Mouse (Mus musculus) gastrocnemius, postnatal 10 days (tissue): Measurements from ENCODE around the gene Cyb561d2. TPM values are rescaled to one million over a fixed set of nuclear protein-coding genes. Genes with fewer than 3 reads are reported as not detected.

Source experiments
- DNase-seq: peaks from one replicate; pipeline ENCODE4 v3.0.0; 2021; ENCODE audit warnings: mixed read lengths
- total RNA-seq, 2 experiments: library from RNA; stranded (reverse); gene quantifications; 2 replicates each; pipeline ENCODE4 v1.2.3; 2021

Cyb561d2 gene
- total RNA-seq, 2 experiments from 2014 or later: 3.5 to 4.0 TPM

DNA sequence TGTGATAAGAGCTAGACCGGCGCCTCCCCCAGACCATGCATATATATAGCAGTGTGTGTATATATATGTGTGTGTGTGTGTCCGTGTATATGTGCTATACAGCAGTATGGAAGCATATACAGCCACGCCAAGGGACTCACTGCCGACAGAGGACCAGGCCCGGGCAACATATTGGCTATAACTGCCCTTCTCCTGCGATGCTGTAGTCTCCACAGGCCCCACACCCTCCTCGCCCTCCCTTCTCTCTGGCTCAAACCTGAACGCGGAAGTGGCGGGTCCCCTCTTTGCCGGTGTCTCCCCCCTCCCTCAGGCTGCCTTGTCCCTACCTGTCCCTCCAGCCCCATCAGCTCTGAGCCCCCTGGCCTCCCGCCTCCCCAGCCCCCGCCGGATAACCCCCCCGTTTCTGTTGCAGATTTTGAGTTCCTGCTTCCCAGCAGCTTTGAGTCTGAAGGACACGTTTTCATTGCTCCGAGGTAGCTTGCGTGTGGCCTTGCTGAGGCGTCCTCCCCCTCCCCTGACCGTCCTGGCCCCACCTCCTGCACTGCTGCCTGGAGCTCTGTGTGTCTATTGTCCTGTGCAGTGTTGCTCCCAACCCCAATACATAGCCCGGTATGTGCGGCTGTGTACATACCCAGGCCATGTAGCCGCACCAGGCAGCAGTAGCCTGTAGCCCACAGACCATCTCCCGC, 20.1 kb downstream of the Cyb561d2 start:
- no peak for DNase-seq

DNA sequence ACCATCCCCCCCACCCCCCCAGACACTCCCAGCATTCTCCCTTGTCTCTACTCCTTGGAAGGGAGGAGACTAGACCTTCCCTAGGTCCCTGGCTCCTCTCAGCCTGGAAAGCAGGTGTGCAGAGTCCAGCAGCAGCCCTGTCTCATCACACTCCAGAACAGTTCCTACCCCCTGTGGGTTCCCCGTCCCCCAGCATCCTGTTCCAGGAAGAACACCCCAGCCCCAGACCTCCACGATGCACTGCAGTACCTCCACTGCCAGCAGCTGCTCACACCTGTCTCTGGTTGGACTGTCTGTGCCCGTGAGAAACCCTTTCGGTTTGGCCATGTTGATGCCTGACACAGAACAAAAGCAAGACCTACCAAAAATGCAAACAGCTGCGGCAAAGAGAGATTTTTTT, 20.8 kb downstream of the Cyb561d2 start:
- no peak for DNase-seq

DNA sequence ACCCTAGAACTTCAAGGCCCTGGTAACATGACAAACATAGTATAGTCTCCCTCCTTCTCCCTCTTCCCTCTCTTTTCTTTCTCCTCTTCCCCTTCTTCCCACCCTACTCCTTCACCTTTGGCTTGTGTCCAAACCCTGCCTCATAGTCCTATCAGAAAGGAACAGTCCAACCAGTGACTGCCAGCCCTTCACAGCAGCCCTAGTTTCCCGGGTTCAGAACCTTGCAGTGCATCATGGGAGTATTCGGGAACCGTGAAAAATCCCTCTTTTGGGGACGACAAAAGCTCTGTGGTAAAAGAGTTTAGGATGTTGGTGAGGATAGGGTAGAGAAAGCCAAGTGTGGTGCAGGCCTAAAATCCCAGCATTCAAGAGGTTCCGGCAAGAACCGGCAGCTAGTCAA, 21.7 kb downstream of the Cyb561d2 start:
- no peak for DNase-seq

DNA sequence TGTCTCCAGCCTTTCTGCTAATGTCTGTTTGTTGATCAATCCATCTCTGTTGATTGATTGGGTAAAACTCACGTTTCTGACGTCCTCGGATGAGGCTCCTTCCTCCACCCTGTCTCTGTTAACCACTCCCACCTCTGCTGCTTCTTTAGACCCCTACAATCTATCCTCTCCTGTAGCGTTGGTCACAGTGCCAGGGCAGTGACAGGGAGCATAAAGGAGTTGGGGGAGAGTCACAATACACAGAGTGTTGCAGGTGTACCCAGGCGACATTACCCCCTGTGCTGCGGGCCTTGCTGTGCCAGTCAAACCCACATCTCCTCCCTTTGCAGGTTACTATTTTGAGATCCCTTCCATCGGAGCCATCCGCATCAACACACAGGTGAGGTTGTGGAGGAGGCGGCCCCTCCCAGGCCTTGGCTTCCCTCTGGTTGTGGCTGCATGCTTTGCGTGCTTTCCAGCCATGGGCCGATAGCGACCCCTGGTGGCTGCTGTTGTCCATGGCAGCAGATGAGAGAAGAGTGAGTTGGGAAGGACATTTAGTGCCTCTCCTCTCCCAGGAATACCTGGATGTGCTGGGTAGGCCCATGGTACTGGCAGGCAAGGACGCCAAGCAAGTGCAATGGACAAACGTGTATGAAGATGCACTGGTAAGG, 27.6 kb downstream of the Cyb561d2 start:
- peak; percentile 91 for DNase-seq

DNA sequence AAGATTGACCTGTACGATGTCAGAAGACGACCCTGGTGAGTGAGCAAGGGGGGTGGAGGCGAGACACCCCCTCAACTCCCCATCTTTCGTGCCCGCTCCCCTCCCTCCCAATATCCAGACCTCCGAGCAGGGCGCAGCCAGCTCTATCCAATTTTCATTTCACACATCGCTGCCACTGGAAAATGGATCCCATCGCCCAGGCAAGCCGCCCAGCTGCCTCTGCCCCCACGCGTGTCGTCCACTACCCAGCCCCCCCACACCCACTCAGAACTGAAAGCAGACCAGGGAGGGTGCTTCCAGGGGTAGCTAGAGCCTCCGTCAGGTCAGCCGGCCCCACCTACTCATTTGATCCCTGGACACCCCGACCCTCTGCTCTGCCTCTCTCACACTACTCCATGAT, 29.7 kb downstream of the Cyb561d2 start:
- no peak for DNase-seq

DNA sequence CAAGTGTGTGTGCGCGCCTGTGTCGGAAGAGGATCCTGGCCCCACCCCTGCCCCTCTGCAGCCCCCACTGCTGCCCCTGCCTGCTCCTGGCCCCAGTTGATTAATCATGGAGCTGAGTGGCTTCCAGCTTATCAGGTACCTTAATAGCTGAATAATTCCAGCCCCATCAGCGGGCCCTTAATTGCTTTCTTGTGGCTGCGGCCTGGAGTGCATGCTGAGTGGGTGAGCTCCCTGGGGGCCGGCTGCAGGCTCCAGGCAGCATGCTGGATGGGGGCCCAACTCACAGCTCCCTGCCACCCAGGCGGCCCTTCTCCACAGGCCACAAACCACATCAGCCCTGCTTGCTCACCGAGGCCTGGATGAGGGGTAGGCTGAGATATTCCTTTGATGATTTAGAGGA, 30.6 kb downstream of the Cyb561d2 start:
- DNase-seq: no peak

DNA sequence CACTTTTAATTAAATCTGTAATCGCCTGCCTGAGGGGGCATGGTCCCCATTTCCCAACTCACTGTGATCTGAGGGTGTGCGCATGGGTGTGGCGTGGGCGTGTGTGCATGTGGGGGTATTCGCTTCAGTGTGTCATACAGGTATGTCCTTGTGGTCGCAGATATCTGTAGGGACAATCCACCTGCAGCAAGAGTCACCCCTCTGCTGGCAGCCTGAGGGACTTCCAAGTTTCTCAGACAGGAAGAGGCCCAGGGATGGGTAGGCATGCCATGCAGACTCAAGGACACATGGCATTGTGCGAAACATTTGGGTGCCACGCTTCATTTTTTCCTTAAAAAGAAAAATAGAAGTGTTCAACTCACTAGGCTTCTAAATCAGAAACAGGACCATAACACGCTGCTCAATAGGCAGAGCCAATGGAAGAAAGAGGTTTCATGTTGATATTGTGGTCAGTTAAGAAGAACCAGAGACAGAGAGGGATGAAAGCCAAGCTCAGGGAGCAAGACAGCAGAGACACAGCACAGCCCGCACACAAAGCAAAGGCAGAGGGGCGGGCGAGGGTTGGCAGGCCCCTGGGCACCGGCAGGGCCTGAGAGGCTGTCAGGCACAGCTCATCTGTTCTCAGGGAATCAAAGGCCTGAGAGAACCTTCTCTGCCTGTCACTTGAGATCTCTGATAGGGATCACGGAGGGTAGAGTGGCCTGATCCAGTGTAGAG, 31.5 kb downstream of the Cyb561d2 start:
- no peak for DNase-seq

DNA sequence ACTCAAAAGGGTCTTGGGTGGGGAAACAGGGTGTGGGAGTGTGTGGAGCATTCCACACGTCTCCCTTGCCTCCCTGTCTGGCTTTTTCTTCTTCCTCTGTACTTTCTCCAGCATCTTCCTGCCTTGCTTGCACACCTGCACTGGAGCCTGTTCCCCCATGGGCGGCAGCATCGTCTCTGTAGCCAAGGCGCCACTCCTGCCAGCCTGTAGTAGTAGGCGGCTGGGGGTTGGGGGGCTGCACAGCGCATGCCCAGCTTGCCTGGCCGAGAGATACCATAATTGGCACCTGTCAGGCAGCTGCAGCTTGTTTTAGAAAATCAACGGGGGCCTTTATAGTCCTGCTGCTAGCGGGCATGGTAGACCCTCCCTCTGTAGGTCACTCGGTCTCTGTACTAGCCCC, 33.7 kb downstream of the Cyb561d2 start:
- no peak for DNase-seq

DNA sequence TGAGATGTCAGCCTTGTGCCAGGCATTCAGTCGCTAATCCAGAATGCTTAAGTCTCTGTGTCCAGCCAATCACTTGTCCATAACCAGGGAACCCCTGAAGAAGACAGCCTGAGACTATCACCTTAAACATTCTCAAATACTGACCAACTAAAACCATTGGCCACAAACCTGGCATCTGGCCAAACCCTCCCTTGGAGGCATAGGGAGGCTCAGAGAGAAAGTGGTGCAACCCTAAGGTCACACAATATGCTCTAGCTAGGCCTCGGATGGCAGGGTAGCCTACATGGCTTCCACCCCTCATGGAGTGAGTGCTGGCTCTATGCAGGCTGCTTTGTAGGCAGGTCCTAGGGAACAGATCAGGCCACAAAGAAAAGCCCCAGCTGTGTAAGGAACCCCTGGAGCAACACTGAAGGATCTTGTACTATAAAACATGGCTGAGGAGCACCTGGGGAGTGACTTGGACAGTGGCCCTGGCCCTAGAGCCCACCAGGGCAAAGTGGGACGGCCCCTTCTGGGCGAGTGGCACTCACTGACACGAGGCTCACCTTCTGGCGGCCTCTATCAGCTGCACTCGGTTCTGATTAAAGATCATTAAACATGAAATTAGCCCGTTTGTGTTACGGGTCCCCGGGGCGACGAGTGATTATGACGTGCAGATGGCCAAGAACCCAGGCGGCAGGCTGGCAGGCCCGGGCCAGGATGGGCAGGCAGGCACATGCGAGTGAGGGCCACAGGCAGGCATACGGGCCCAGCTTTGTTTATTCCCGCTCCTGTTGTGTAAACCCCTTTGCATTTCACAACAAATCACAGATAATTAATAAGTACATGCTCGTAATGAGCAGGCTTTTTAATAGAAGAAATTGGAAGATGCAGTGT, 37.1 kb downstream of the Cyb561d2 start:
- DNase-seq: peak; percentile 26

DNA sequence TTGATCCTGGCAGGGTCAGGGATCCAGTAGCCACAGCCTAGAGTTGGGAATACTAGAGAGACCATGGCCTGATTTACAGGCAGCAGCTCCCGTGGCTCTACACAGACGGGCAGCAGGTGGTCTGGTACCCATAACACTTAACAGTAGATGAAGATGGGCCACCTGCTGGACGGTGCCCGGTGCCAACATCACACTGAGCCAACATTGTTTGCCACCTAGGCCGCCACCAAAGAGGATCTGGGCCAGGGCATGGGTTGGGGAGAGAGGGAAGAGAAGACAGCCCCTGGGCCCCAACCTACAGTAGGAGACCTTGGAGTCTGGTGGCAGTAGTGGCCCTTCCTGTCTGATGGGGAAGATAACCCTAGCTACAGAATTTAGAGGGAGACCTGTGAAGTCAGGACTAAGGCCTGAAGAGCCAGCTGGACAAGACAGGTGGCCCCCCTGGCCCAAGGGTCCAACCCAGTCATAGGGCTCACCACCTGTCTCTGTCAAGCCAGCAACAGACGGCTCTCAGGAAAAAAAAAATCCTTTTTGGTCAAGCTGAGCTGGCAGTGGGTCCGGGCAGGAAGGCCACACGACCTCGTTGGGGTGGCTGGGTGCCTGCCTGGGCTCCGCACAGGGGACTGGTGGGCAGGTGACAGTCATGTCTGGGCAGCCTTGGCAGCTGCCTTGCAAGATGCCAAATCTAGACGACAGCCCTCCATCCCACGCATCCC, 39.7 kb downstream of the Cyb561d2 start:
- no peak for DNase-seq

DNA sequence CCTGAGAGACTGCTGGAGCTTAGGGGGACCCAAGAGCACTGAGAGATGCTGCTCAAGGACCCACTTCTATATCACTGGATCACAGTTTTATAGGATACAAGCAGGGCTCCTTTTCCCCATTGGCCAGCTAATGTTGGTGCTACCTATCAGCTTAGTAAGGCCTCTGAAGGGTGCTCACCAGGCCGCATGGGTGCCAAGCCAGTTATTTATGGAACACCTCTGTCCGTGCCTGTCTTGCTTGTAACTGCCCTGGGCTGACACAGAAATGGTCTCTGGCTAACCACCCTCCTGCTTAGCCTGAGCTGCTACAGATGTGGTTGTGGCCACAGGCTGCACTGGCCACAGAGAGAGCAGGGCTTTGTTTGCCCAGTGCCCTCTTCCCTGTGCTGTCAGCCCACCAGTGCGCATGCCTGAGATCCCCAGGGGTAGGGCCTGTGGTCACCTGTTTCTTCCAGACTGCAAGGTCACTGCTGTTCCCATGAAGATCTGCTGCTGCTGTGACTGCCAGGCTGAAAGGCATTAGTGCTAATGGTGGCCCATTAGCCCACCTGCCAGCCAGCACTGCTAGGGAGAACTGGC, 41.2 kb downstream of the Cyb561d2 start:
- DNase-seq: no peak

DNA sequence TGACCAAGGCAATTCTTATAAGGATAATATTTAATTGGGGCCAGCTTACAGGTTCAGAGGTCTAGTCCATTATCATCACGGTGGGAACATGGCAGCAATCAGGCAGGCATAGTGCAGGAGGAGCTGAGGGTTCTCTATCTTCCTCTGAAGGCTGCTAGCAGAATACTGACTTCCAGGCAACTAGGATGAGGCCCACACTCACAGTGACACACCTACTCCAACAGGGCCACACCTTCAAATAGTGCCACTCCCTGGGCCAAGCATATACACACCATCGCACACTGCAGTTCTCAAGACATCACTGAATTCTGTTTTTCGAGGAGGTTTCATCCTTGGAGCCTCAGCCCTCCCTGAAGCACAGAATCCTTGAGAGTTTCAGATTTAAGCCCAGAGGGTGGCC, 45.6 kb downstream of the Cyb561d2 start:
- no peak for DNase-seq

DNA sequence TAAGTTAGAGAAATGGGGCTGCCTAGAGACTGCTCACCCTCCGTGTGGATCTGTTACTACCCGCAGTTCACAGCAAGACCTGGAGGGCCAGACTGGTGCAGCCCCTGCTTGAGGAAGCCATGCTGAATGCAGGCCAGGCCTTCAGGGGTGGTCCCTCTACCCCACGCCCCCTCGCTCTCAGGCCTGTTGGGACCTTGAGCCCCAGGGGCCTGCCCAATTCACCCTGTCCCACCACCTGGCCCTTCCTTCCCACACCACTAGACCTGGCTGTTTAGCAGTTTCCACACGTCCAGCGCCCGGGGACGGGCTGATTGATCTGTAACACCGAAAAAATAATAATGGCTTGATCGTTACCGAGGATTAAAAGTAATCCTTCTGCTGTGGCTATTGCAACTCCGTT, 47.8 kb downstream of the Cyb561d2 start:
- no peak for DNase-seq

DNA sequence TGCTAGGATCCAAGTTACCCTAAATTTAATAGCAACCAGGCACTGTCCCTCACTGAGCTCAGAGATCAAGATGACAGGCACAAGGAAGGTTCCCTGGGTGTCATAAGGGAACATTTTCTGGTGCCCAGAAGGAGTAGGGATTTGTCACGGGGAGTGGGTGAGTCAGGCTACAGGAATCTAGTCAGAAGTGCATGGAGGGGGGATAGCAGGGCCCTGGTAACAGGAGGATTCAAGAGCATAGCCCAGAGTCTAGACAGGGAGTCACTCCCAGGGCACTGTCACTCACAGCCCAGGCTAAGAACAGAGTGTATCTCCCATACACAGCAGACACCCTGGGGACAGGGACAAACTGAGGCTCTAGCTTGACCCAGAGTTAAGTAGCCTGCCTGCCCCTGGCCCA, 48.5 kb downstream of the Cyb561d2 start:
- DNase-seq: no peak

DNA sequence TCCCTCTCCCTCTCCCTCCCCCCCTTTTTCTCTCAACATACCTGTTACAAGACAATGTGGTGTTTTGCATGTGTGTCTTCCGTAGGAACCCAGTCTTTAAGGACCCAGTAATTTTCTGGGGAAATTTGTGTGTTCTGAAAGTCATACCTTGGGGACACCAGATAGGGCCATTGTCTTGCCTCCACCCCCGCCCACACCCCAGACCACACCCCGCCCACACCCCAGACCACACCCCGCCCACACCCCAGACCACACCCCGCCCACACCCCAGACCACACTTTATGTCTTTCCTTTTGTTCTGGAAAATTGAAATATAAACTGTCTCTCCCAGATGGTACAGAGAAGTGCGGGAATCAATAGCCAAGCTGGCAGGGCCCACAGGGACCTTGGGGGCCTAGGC, 51.4 kb downstream of the Cyb561d2 start:
- DNase-seq: no peak

DNA sequence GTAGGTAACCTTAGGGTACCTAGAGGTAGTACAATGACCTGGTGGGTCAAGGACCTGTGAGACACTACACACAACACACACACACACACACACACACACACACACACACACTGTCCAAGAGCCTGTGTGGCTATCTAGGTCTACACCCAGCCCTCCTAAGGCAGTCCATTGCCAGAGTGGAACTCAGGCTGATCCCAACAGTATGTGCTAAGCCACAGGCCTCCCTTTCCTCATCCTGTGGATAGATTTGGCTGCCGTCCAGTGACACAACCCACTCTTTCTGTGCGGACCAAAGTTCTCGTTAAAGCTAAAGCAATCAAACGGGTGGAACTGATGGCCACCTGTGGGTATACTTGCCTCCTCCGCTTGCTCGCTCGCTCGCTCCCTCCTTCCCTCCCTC, 51.8 kb downstream of the Cyb561d2 start:
- no peak for DNase-seq

Other genes starting within 250 kb of the Cyb561d2 start
- 10 to 100 TPM in 1 of 2 experiments, 1 to 10 TPM in 1; 6.7 to 16.8 TPM for gene Cish, start 246.2 kb downstream of the Cyb561d2 start, total RNA-seq
- 10 to 100 TPM; 12.8 to 14.4 TPM for gene Hemk1, start 203.8 kb downstream of the Cyb561d2 start, total RNA-seq
- gene 6430571L13Rik, start 201.6 kb downstream of the Cyb561d2 start, total RNA-seq: 10 to 100 TPM; 29.4 to 54.7 TPM
- gene Cacna2d2, start 142.6 kb downstream of the Cyb561d2 start, total RNA-seq: 1 to 10 TPM; 2.1 to 2.4 TPM
- 10 to 100 TPM; 20.2 to 22.7 TPM for gene Tmem115, start 8.2 kb downstream of the Cyb561d2 start, total RNA-seq
- gene Nprl2, start within 50 bp of the Cyb561d2 start, total RNA-seq: 1 to 10 TPM; 7.3 to 8.0 TPM
- gene Zmynd10, start 5.1 kb upstream of the Cyb561d2 start, total RNA-seq: under 1 TPM in 1 of 2 experiments, not detected in 1; 0.18 TPM
- 10 to 100 TPM; 15.1 to 23.4 TPM for gene Rassf1, start 9.4 kb upstream of the Cyb561d2 start, total RNA-seq
- gene Tusc2, start 21.1 kb upstream of the Cyb561d2 start, total RNA-seq: 10 to 100 TPM; 18.7 to 20.9 TPM
- 10 to 100 TPM; 14.4 to 27.5 TPM for gene Hyal2, start 25.8 kb upstream of the Cyb561d2 start, total RNA-seq
- gene Hyal1, start 34.7 kb upstream of the Cyb561d2 start, total RNA-seq: 1 to 10 TPM; 2.5 to 5.0 TPM
- 10 to 100 TPM; 12.1 to 15.7 TPM for gene Naa80, start 36.7 kb upstream of the Cyb561d2 start, total RNA-seq
- gene Hyal3, start 38.6 kb upstream of the Cyb561d2 start, total RNA-seq: 1 to 10 TPM in 1 of 2 experiments, under 1 TPM in 1; 0.28 to 1.1 TPM
- 10 to 100 TPM; 34.6 to 40.4 TPM for gene Ifrd2, start 45.4 kb upstream of the Cyb561d2 start, total RNA-seq
- 10 to 100 TPM; 41.8 to 51.3 TPM for gene Sema3b, start 67.0 kb upstream of the Cyb561d2 start, total RNA-seq
- gene Gnai2, start 93.2 kb upstream of the Cyb561d2 start, total RNA-seq: 100 to 1,000 TPM; 193 to 231 TPM
- gene Slc38a3, start 127.3 kb upstream of the Cyb561d2 start, total RNA-seq: 10 to 100 TPM; 17.6 to 20.4 TPM
- gene Gnat1, start 137.5 kb upstream of the Cyb561d2 start, total RNA-seq: not detected
- 10 to 100 TPM; 11.9 to 18.0 TPM for gene Sema3f, start 168.3 kb upstream of the Cyb561d2 start, total RNA-seq
- gene Rbm5, start 228.8 kb upstream of the Cyb561d2 start, total RNA-seq: 10 to 100 TPM; 39.2 to 71.2 TPM